Mouse (Mus musculus): ENCODE measurements around the gene Dnaja2. TPM values are rescaled to one million over a fixed set of nuclear protein-coding genes. Genes with fewer than 3 reads are reported as not detected.

Gene Dnaja2
- total RNA-seq (2021) = 100 to 1,000 TPM; 167 to 191 TPM
- long read RNA-seq, transcript Dnaja2-201 (9 exons, 2,919 nt) = major isoform, 137 of 146 reads
- long read RNA-seq, partial matches to known transcripts = 3 of 146 reads
- long read RNA-seq, other reads (novel, unspliced or antisense) = 6 of 146 reads

- peak; percentile 94 to 96 for DNase-seq (ENCODE audit: low spot score in 2 of 2)
These were observed at the start of gene Dnaja2 for GRCm38 (mm10) chr8:85555181-85556145. TSS of gene Dnaja2 (minus strand) at chr8:85555344.

- DNase-seq (ENCODE audit: low spot score in 2 of 2) = no peak
These were observed 49.1 kb upstream of the Dnaja2 start for GRCm38 (mm10) chr8:85604201-85604600.

GRCm38 (mm10) chr8:85603203-85603895 is 48.2 kb upstream of the Dnaja2 start:
- peak; percentile 81 to 84 for DNase-seq (ENCODE audit: low spot score in 2 of 2)

- DNase-seq (ENCODE audit: low spot score in 2 of 2) = no peak
These were observed 47.6 kb upstream of the Dnaja2 start for GRCm38 (mm10) chr8:85602737-85603136.

- DNase-seq (ENCODE audit: low spot score in 2 of 2) = no peak
These were observed 46.6 kb upstream of the Dnaja2 start for GRCm38 (mm10) chr8:85601741-85602140.

- no peak for DNase-seq (ENCODE audit: low spot score in 2 of 2)
These were observed 42.5 kb upstream of the Dnaja2 start for GRCm38 (mm10) chr8:85597413-85598191.

GRCm38 (mm10) chr8:85595391-85595790 is 40.2 kb upstream of the Dnaja2 start:
- peak in 1 of 2 experiments; percentile 14 for DNase-seq (ENCODE audit: low spot score in 2 of 2)

GRCm38 (mm10) chr8:85594983-85595382 is 39.8 kb upstream of the Dnaja2 start:
- DNase-seq (ENCODE audit: low spot score in 2 of 2) = no peak

GRCm38 (mm10) chr8:85593324-85593723 is 38.2 kb upstream of the Dnaja2 start:
- DNase-seq (ENCODE audit: low spot score in 2 of 2) = no peak

- no peak for DNase-seq (ENCODE audit: low spot score in 2 of 2)
These were observed 36.4 kb upstream of the Dnaja2 start for GRCm38 (mm10) chr8:85591532-85591931.

GRCm38 (mm10) chr8:85590258-85590657 is 35.1 kb upstream of the Dnaja2 start:
- no peak for DNase-seq (ENCODE audit: low spot score in 2 of 2)

- DNase-seq (ENCODE audit: low spot score in 2 of 2) = no peak
These were observed 33.5 kb upstream of the Dnaja2 start for GRCm38 (mm10) chr8:85588596-85588995.

GRCm38 (mm10) chr8:85577666-85578065 is 22.5 kb upstream of the Dnaja2 start:
- DNase-seq (ENCODE audit: low spot score in 2 of 2) = no peak

- DNase-seq (ENCODE audit: low spot score in 2 of 2) = no peak
These were observed 18.9 kb upstream of the Dnaja2 start for GRCm38 (mm10) chr8:85573972-85574496.

- no peak for DNase-seq (ENCODE audit: low spot score in 2 of 2)
These were observed 15.3 kb upstream of the Dnaja2 start for GRCm38 (mm10) chr8:85570466-85570865.

GRCm38 (mm10) chr8:85567801-85568200 is 12.7 kb upstream of the Dnaja2 start:
- no peak for DNase-seq (ENCODE audit: low spot score in 2 of 2)

- DNase-seq (ENCODE audit: low spot score in 2 of 2) = no peak
These were observed 10.0 kb upstream of the Dnaja2 start for GRCm38 (mm10) chr8:85565186-85565585.

- no peak for DNase-seq (ENCODE audit: low spot score in 2 of 2)
These were observed 8.2 kb upstream of the Dnaja2 start for GRCm38 (mm10) chr8:85563336-85563735.

GRCm38 (mm10) chr8:85559966-85560365 is 4.8 kb upstream of the Dnaja2 start:
- DNase-seq (ENCODE audit: low spot score in 2 of 2) = no peak

- no peak for DNase-seq (ENCODE audit: low spot score in 2 of 2)
These were observed 4.1 kb upstream of the Dnaja2 start for GRCm38 (mm10) chr8:85559201-85559600.

- DNase-seq (ENCODE audit: low spot score in 2 of 2) = no peak
These were observed 2.5 kb upstream of the Dnaja2 start for GRCm38 (mm10) chr8:85557601-85557986.

All from layer of hippocampus, postnatal 10 days (tissue).